Mouse (Mus musculus) MEL (cell line): Measurements from ENCODE around the gene Gm17509. TPM values are rescaled to one million over a fixed set of nuclear protein-coding genes. Genes with fewer than 3 reads are reported as not detected.

Experiments
- DNase-seq: peaks from one replicate; pipeline ENCODE4 v3.0.0; 2011; ENCODE audit warnings: low read depth, low spot score
- H3K27ac ChIP-seq: 2 replicates; pipeline ENCODE4 v1.5.1; 2012; ENCODE audit warnings: low read depth, mild to moderate bottlenecking, control low read depth, low read length, moderate library complexity; ENCODE audit not compliant: control insufficient read depth
- H3K27me3 ChIP-seq, 2 experiments: fragments of 150-350 bp in 1 of 2; sonication (generic) in 1 of 2; 2 replicates each; pipeline ENCODE4 v1.6.1; 2012; ENCODE audit warnings: low read length in 2 of 2, mild to moderate bottlenecking in 2 of 2, improper control_type of control experiment in 1 of 2, moderate library complexity in 1 of 2; ENCODE audit not compliant: insufficient read depth in 2 of 2, control insufficient read depth in 1 of 2
- H3K36me3 ChIP-seq, 2 experiments: 2 replicates each; pipeline ENCODE4 v1.6.1; 2012 to 2014; ENCODE audit warnings: low read length in 2 of 2, improper control_type of control experiment in 1 of 2, inconsistent platforms in 1 of 2, mild to moderate bottlenecking in 1 of 2; ENCODE audit not compliant: insufficient read depth in 2 of 2, control insufficient read depth in 1 of 2
- H3K4me1 ChIP-seq, 2 experiments: fragments of 150-350 bp in 1 of 2; sonication (generic) in 1 of 2; 2 replicates each; pipeline ENCODE4 v1.6.1; 2012; ENCODE audit warnings: low read length in 2 of 2, improper control_type of control experiment in 1 of 2, mild to moderate bottlenecking in 1 of 2; ENCODE audit not compliant: insufficient read depth in 2 of 2, control insufficient read depth in 1 of 2
- H3K4me3 ChIP-seq, 2 experiments: fragments of 150-350 bp in 1 of 2; sonication (generic) in 1 of 2; 2 replicates each; pipeline ENCODE4 v1.5.1; 2012; ENCODE audit warnings: low read depth in 2 of 2, low read length in 2 of 2, mild to moderate bottlenecking in 2 of 2, moderate library complexity in 2 of 2, control low read depth in 1 of 2, improper control_type of control experiment in 1 of 2; ENCODE audit not compliant: control insufficient read depth in 1 of 2, insufficient read depth in 1 of 2
- H3K79me2 ChIP-seq: 2 replicates; pipeline ENCODE4 v1.6.1; 2012; ENCODE audit warnings: mild to moderate bottlenecking, low read length, moderate library complexity; ENCODE audit not compliant: control insufficient read depth, poor library complexity, insufficient read depth
- H3K9ac ChIP-seq: 2 replicates; pipeline ENCODE4 v1.6.1; 2012; ENCODE audit warnings: low read depth, mild to moderate bottlenecking, control low read depth, low read length, moderate library complexity; ENCODE audit not compliant: control insufficient read depth, poor library complexity, severe bottlenecking
- H3K9me3 ChIP-seq: fragments of 150-350 bp; sonication (generic); replicated peaks from 2 replicates; pipeline ENCODE4 v1.6.1; 2012; ENCODE audit warnings: mild to moderate bottlenecking, low read length, improper control_type of control experiment, moderate library complexity; ENCODE audit not compliant: insufficient read depth
- BHLHE40 ChIP-seq: IDR thresholded peaks from 2 replicates; pipeline ENCODE4 v1.6.1; 2012; ENCODE audit warnings: low read depth, mild to moderate bottlenecking, inconsistent platforms, low read length, improper control_type of control experiment, borderline replicate concordance
- CHD1 ChIP-seq: IDR thresholded peaks from 2 replicates; pipeline ENCODE4 v1.6.1; 2012; ENCODE audit warnings: low read depth, mild to moderate bottlenecking, inconsistent platforms, low read length, improper control_type of control experiment
- CTCF ChIP-seq, 3 experiments: IDR thresholded peaks in 2 of 3; conservative IDR thresholded peaks in 1 of 3; 2 replicates each; pipeline ENCODE4 v1.5.1; 2011 to 2012; ENCODE audit warnings: low read length in 3 of 3, low read depth in 2 of 3, mild to moderate bottlenecking in 2 of 3, improper control_type of control experiment in 1 of 3, inconsistent platforms in 1 of 3, mixed read lengths in 1 of 3, moderate library complexity in 1 of 3; ENCODE audit not compliant: control insufficient read depth in 1 of 3, insufficient read depth in 1 of 3, poor library complexity in 1 of 3, severe bottlenecking in 1 of 3
- GABPA ChIP-seq: IDR thresholded peaks from 2 replicates; pipeline ENCODE4 v1.6.1; 2012; ENCODE audit warnings: low read depth, mild to moderate bottlenecking, inconsistent platforms, low read length, improper control_type of control experiment, moderate library complexity
- GATA1 ChIP-seq: IDR thresholded peaks from 2 replicates; pipeline ENCODE4 v1.6.1; 2011; ENCODE audit warnings: low read depth, low read length, improper control_type of control experiment
- KAT2A ChIP-seq: conservative IDR thresholded peaks from 2 replicates; pipeline ENCODE4 v1.6.1; 2012; ENCODE audit warnings: low read depth, low read length, improper control_type of control experiment, inconsistent platforms
- MEF2A ChIP-seq: IDR thresholded peaks from 2 replicates; pipeline ENCODE4 v1.6.1; 2014; ENCODE audit warnings: low read depth, mild to moderate bottlenecking, inconsistent platforms, low read length, improper control_type of control experiment; ENCODE audit not compliant: poor library complexity, insufficient replicate concordance, severe bottlenecking; ENCODE audit errors: extremely low read depth
- MXI1 ChIP-seq: IDR thresholded peaks from 2 replicates; pipeline ENCODE4 v1.6.1; 2011; ENCODE audit warnings: mild to moderate bottlenecking, low read depth, low read length, improper control_type of control experiment
- MYB ChIP-seq: IDR thresholded peaks from 2 replicates; pipeline ENCODE4 v1.6.1; 2011; ENCODE audit warnings: mild to moderate bottlenecking, low read depth, low read length, improper control_type of control experiment
- MYC ChIP-seq: IDR thresholded peaks from 2 replicates; pipeline ENCODE4 v1.6.1; 2011; ENCODE audit warnings: low read depth, mild to moderate bottlenecking, low read length, improper control_type of control experiment, moderate library complexity
- POLR2A ChIP-seq, 2 experiments: IDR thresholded peaks; 2 replicates each; pipeline ENCODE4 v1.6.1; 2011 to 2012; ENCODE audit warnings: low read length in 2 of 2, mild to moderate bottlenecking in 2 of 2, control low read depth in 1 of 2, improper control_type of control experiment in 1 of 2, low read depth in 1 of 2, moderate library complexity in 1 of 2; ENCODE audit not compliant: control insufficient read depth in 1 of 2, insufficient read depth in 1 of 2, poor library complexity in 1 of 2
- POLR2AphosphoS2 ChIP-seq: IDR thresholded peaks from 2 replicates; pipeline ENCODE4 v1.6.1; 2011; ENCODE audit warnings: low read length, improper control_type of control experiment
- POLR2AphosphoS5 ChIP-seq: IDR thresholded peaks from 2 replicates; pipeline ENCODE4 v1.6.1; 2012; ENCODE audit warnings: low read depth, borderline replicate concordance, mild to moderate bottlenecking, inconsistent platforms, low read length, moderate library complexity, mixed read lengths
- RAD21 ChIP-seq: IDR thresholded peaks from 2 replicates; pipeline ENCODE4 v1.6.1; 2011; ENCODE audit warnings: mild to moderate bottlenecking, low read depth, low read length, improper control_type of control experiment
- RCOR1 ChIP-seq: IDR thresholded peaks from 2 replicates; pipeline ENCODE4 v1.6.1; 2012; ENCODE audit warnings: low read depth, mild to moderate bottlenecking, inconsistent platforms, low read length, improper control_type of control experiment
- SMC3 ChIP-seq: IDR thresholded peaks from 2 replicates; pipeline ENCODE4 v1.6.1; 2011; ENCODE audit warnings: low read depth, low read length, improper control_type of control experiment
- TBP ChIP-seq: IDR thresholded peaks from 2 replicates; pipeline ENCODE4 v1.8.0; 2011; ENCODE audit warnings: low read depth, low read length, improper control_type of control experiment
- UBTF ChIP-seq: IDR thresholded peaks from 2 replicates; pipeline ENCODE4 v1.6.1; 2012; ENCODE audit warnings: low read depth, mild to moderate bottlenecking, inconsistent platforms, low read length, improper control_type of control experiment, moderate library complexity, borderline replicate concordance; ENCODE audit not compliant: insufficient read depth
- USF2 ChIP-seq, 2 experiments: IDR thresholded peaks; 2 replicates each; pipeline ENCODE4 v1.6.1; 2011 to 2012; ENCODE audit warnings: improper control_type of control experiment in 2 of 2, low read length in 2 of 2, borderline replicate concordance in 1 of 2, inconsistent platforms in 1 of 2, low read depth in 1 of 2, mild to moderate bottlenecking in 1 of 2; ENCODE audit not compliant: insufficient read depth in 1 of 2
- ZC3H11A ChIP-seq: IDR thresholded peaks from 2 replicates; pipeline ENCODE4 v1.6.1; 2012; ENCODE audit warnings: low read depth, mild to moderate bottlenecking, inconsistent platforms, low read length, improper control_type of control experiment
- ZNF384 ChIP-seq: IDR thresholded peaks from 2 replicates; pipeline ENCODE4 v1.6.1; 2012; ENCODE audit warnings: low read depth, mild to moderate bottlenecking, inconsistent platforms, low read length, improper control_type of control experiment
- polyA plus RNA-seq, 2 experiments: library from polyadenylated mRNA; stranded (reverse) in 1 of 2; unstranded in 1 of 2; fragments of >175 nt in 1 of 2; fragments of >200 nt in 1 of 2; gene quantifications; 2 replicates each; pipeline versions ENCODE4 v1.2.1 to v1.2.4; 2012; ENCODE audit warnings: low replicate concordance in 2 of 2, low read depth in 1 of 2; ENCODE audit not compliant: insufficient read length in 2 of 2, insufficient read depth in 1 of 2, missing spikeins in 1 of 2
- total RNA-seq: library from RNA; depleted of rRNA; stranded (reverse); fragments of 300-350 nt; gene quantifications from 2 replicates; pipeline ENCODE4 v1.2.3, GENCODE M21; 2012

Gene Gm17509
- total and polyA plus RNA-seq, 3 experiments = not detected

GRCm38 (mm10) chr13:117233808-117234207 lies 12.9 kb upstream of the Gm17509 start:
- no peak overlapping the region for H3K27ac ChIP-seq
- no peaks in the 10 kb centered on the region for H3K27me3 ChIP-seq
- no peaks in the 10 kb centered on the region for H3K9me3 ChIP-seq
- H3K79me2 ChIP-seq = no peaks in the 10 kb centered on the region
- H3K36me3 ChIP-seq = no peaks in the 10 kb centered on the region
- DNase-seq = no peak
- no peak overlapping the region for H3K9ac ChIP-seq
- no peaks in the 10 kb centered on the region for H3K4me1 ChIP-seq
- TF ChIP-seq MYB (no peak), TBP (no peak), BHLHE40 (no peak), ZNF384 (no peak), POLR2AphosphoS5 (no peak), MYC (no peak), POLR2A (IDR thresholded peaks at IDR 0.05; ENCODE audit: control insufficient read depth in 1 of 2, insufficient read depth in 1 of 2, low read depth in 1 of 2, low read length in 2 of 2, poor library complexity in 1 of 2) (no peak), UBTF (no peak), RAD21 (no peak), MXI1 (no peak)
- no peak overlapping the region for H3K4me3 ChIP-seq

GRCm38 (mm10) chr13:117230371-117231110 lies 9.7 kb upstream of the Gm17509 start:
- Histone ChIP-seq H3K79me2 (no peaks in the 10 kb centered on the region), H3K4me3 (no peak overlapping the region), H3K36me3 (no peaks in the 10 kb centered on the region), H3K27ac (no peak overlapping the region), H3K9ac (no peak overlapping the region), H3K27me3 (no peaks in the 10 kb centered on the region), H3K4me1 (no peaks in the 10 kb centered on the region), H3K9me3 (no peaks in the 10 kb centered on the region)
- DNase-seq = no peak
- no peak for TF ChIP-seq USF2 (IDR thresholded peaks at IDR 0.05; ENCODE audit: borderline replicate concordance in 1 of 2, insufficient read depth in 1 of 2, low read depth in 1 of 2, low read length in 2 of 2)
- no peak for TF ChIP-seq CHD1
- TF ChIP-seq POLR2AphosphoS2 = no peak
- TF ChIP-seq POLR2AphosphoS5 = no peak
- no peak for TF ChIP-seq KAT2A
- no peak for TF ChIP-seq ZNF384
- no peak for TF ChIP-seq ZC3H11A
- TF ChIP-seq RCOR1 = no peak
- no peak for TF ChIP-seq CTCF (IDR thresholded peaks at IDR 0.05 in 2 of 3, conservative IDR thresholded peaks at IDR 0.05 in 1 of 3; ENCODE audit: control insufficient read depth in 1 of 3, insufficient read depth in 1 of 3, low read depth in 2 of 3, low read length in 3 of 3, poor library complexity in 1 of 3, severe bottlenecking in 1 of 3)
- no peak for TF ChIP-seq RAD21
- TF ChIP-seq GABPA = no peak
- no peak for TF ChIP-seq MYC
- TF ChIP-seq MEF2A = no peak
- TF ChIP-seq TBP = no peak
- no peak for TF ChIP-seq POLR2A (IDR thresholded peaks at IDR 0.05; ENCODE audit: control insufficient read depth in 1 of 2, insufficient read depth in 1 of 2, low read depth in 1 of 2, low read length in 2 of 2, poor library complexity in 1 of 2)
- TF ChIP-seq GATA1 = no peak
- no peak for TF ChIP-seq UBTF
- no peak for TF ChIP-seq SMC3
- no peak for TF ChIP-seq MXI1
- TF ChIP-seq, all 39 proteins: peak for 0
